Mouse (Mus musculus) ES-E14 (cell line): Measurements from ENCODE around the gene Ppp4r1.

Source experiments
- HCFC1 ChIP-seq: IDR thresholded peaks from 2 replicates; pipeline ENCODE4 v1.6.1; 2012; ENCODE audit warnings: low read length, inconsistent platforms, borderline replicate concordance; ENCODE audit not compliant: insufficient read depth
- ZNF384 ChIP-seq: IDR thresholded peaks from 2 replicates; pipeline ENCODE4 v1.6.1; 2012; ENCODE audit warnings: low read depth, low read length, inconsistent platforms

- TF ChIP-seq HCFC1 (no peak), ZNF384 (no peak)
Measured at GRCm38 (mm10) chr17:65889476-65889875, 107.1 kb downstream of the Ppp4r1 start.
